Mouse (Mus musculus): Measurements from ENCODE around the gene Tspo2. TPM values are rescaled to one million over a fixed set of nuclear protein-coding genes. Genes with fewer than 3 reads are reported as not detected.

Tspo2 gene
- 2.0 and 3.1 TPM in 2 replicates for polyA plus RNA-seq (2015; fragmentation: Nextera tagmentation; extraction: Ambion mirVana)

DNA sequence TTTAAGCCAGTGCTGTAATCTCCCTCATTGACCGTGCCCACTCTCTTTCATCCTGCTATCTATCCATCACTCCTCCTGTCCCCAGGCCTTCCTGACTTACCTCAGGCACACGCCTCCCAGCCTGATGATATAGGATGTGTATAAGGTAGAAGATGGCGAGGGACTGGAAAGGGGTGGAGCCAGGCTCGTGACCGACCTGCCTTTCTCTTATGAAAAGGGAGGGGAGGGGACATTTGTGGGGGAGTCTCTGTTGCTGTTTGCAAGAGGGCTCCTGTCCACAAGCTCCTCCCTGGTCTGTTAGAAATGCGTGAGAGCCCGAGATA lies at the start of gene Tspo2:
Gene Tspo2, minus strand, starts transcription at position 170 of the 323 bp plus-strand sequence.
- WGBS, result 50% methylated on average over 7 of the region's 7 CpGs
- no peak for TF ChIP-seq CTCF (IDR thresholded peaks at IDR 0.05)
- no peak for TF ChIP-seq EP300 (IDR thresholded peaks at IDR 0.05)
- Histone ChIP-seq H3K36me3 (ENCODE audit: insufficient read depth, low read length) (no peaks in the 10 kb centered on the region), H3K4me2 (replicated peaks; ENCODE audit: low read depth, low read length) (no peak within 1 kb of the TSS), H3K4me1 (ENCODE audit: insufficient read depth, low read depth, low read length) (no peaks in the 10 kb centered on the region), H3K9me3 (ENCODE audit: low read length) (no peaks in the 10 kb centered on the region), H3K27ac (ENCODE audit: low read length) (no peak within 1 kb of the TSS), H3K9ac (replicated peaks; ENCODE audit: low read depth) (no peak within 1 kb of the TSS), H3K4me3 (ENCODE audit: low read depth, low read length) (no peak within 1 kb of the TSS), H3K27me3 (replicated peaks; ENCODE audit: insufficient read depth, low read length) (no peaks in the 10 kb centered on the region)
- DNase-seq (ENCODE audit: low spot score) (no peak), ATAC-seq (peak; percentile 19; the same call in 1 of the 2 replicates)

GRCm38 (mm10) chr17:48500846-48501445 lies 49.6 kb upstream of the Tspo2 start:
- Histone ChIP-seq H3K27ac (ENCODE audit: low read length) (no peak overlapping the region), H3K9ac (replicated peaks; ENCODE audit: low read depth) (no peak overlapping the region), H3K9me3 (ENCODE audit: low read length) (no peaks in the 10 kb centered on the region), H3K4me1 (ENCODE audit: insufficient read depth, low read depth, low read length) (no peaks in the 10 kb centered on the region), H3K27me3 (replicated peaks; ENCODE audit: insufficient read depth, low read length) (no peaks in the 10 kb centered on the region), H3K4me2 (replicated peaks; ENCODE audit: low read depth, low read length) (no peak overlapping the region), H3K36me3 (ENCODE audit: insufficient read depth, low read length) (no peaks in the 10 kb centered on the region), H3K4me3 (ENCODE audit: low read depth, low read length) (no peak overlapping the region)
- DNase-seq (ENCODE audit: low spot score), result no peak
- TF ChIP-seq CTCF (IDR thresholded peaks at IDR 0.05), result no peak
- no peak for TF ChIP-seq EP300 (IDR thresholded peaks at IDR 0.05)
- 71% methylated on average over 7 of the region's 7 CpGs for WGBS
- ATAC-seq, result no peak

GRCm38 (mm10) chr17:48497986-48498385 lies 46.7 kb upstream of the Tspo2 start:
- Histone ChIP-seq H3K9me3 (ENCODE audit: low read length) (no peaks in the 10 kb centered on the region), H3K4me1 (ENCODE audit: insufficient read depth, low read depth, low read length) (no peaks in the 10 kb centered on the region), H3K9ac (replicated peaks; ENCODE audit: low read depth) (no peak overlapping the region), H3K4me3 (ENCODE audit: low read depth, low read length) (no peak overlapping the region), H3K27me3 (replicated peaks; ENCODE audit: insufficient read depth, low read length) (no peaks in the 10 kb centered on the region), H3K27ac (ENCODE audit: low read length) (no peak overlapping the region), H3K36me3 (ENCODE audit: insufficient read depth, low read length) (no peaks in the 10 kb centered on the region), H3K4me2 (replicated peaks; ENCODE audit: low read depth, low read length) (no peak overlapping the region)
- no peak for DNase-seq (ENCODE audit: low spot score)
- TF ChIP-seq CTCF (IDR thresholded peaks at IDR 0.05) (no peak), EP300 (IDR thresholded peaks at IDR 0.05) (no peak)
- no peak for ATAC-seq
- 56% methylated on average over 3 of the region's 3 CpGs for WGBS

- no peaks in the 10 kb centered on the region for H3K4me1 ChIP-seq (ENCODE audit: insufficient read depth, low read depth, low read length)
- H3K27ac ChIP-seq (ENCODE audit: low read length), result no peak overlapping the region
- no peak overlapping the region for H3K9ac ChIP-seq (replicated peaks; ENCODE audit: low read depth)
- no peak overlapping the region for H3K4me2 ChIP-seq (replicated peaks; ENCODE audit: low read depth, low read length)
- 61% methylated on average over 8 of the region's 8 CpGs for WGBS
- TF ChIP-seq CTCF (IDR thresholded peaks at IDR 0.05), result no peak
- TF ChIP-seq EP300 (IDR thresholded peaks at IDR 0.05), result no peak
- H3K9me3 ChIP-seq (ENCODE audit: low read length), result no peaks in the 10 kb centered on the region
- no peaks in the 10 kb centered on the region for H3K36me3 ChIP-seq (ENCODE audit: insufficient read depth, low read length)
- ATAC-seq, result no peak
- H3K27me3 ChIP-seq (replicated peaks; ENCODE audit: insufficient read depth, low read length), result no peaks in the 10 kb centered on the region
- H3K4me3 ChIP-seq (ENCODE audit: low read depth, low read length), result no peak overlapping the region
- DNase-seq (ENCODE audit: low spot score), result no peak
Measured at GRCm38 (mm10) chr17:48493986-48494385, 42.7 kb upstream of the Tspo2 start.

GRCm38 (mm10) chr17:48493582-48493981 lies 42.3 kb upstream of the Tspo2 start:
- no peaks in the 10 kb centered on the region for H3K36me3 ChIP-seq (ENCODE audit: insufficient read depth, low read length)
- no peaks in the 10 kb centered on the region for H3K9me3 ChIP-seq (ENCODE audit: low read length)
- TF ChIP-seq CTCF (IDR thresholded peaks at IDR 0.05) (no peak), EP300 (IDR thresholded peaks at IDR 0.05) (no peak)
- no peak overlapping the region for H3K9ac ChIP-seq (replicated peaks; ENCODE audit: low read depth)
- no peak overlapping the region for H3K4me2 ChIP-seq (replicated peaks; ENCODE audit: low read depth, low read length)
- no peak overlapping the region for H3K27ac ChIP-seq (ENCODE audit: low read length)
- DNase-seq (ENCODE audit: low spot score) (peak; percentile 16), ATAC-seq (no peak)
- no peaks in the 10 kb centered on the region for H3K27me3 ChIP-seq (replicated peaks; ENCODE audit: insufficient read depth, low read length)
- 39% methylated on average over 7 of the region's 7 CpGs for WGBS
- H3K4me1 ChIP-seq (ENCODE audit: insufficient read depth, low read depth, low read length), result no peaks in the 10 kb centered on the region
- H3K4me3 ChIP-seq (ENCODE audit: low read depth, low read length), result no peak overlapping the region

- Histone ChIP-seq H3K9ac (replicated peaks; ENCODE audit: low read depth) (no peak overlapping the region), H3K4me1 (ENCODE audit: insufficient read depth, low read depth, low read length) (no peaks in the 10 kb centered on the region), H3K27me3 (replicated peaks; ENCODE audit: insufficient read depth, low read length) (no peaks in the 10 kb centered on the region), H3K9me3 (ENCODE audit: low read length) (no peaks in the 10 kb centered on the region), H3K4me3 (ENCODE audit: low read depth, low read length) (no peak overlapping the region), H3K36me3 (ENCODE audit: insufficient read depth, low read length) (no peaks in the 10 kb centered on the region), H3K4me2 (replicated peaks; ENCODE audit: low read depth, low read length) (no peak overlapping the region), H3K27ac (ENCODE audit: low read length) (no peak overlapping the region)
- DNase-seq (ENCODE audit: low spot score), result no peak
- TF ChIP-seq CTCF (IDR thresholded peaks at IDR 0.05), result no peak
- no peak for TF ChIP-seq EP300 (IDR thresholded peaks at IDR 0.05)
- 73% methylated on average over 8 of the region's 8 CpGs for WGBS
- no peak for ATAC-seq
Measured at GRCm38 (mm10) chr17:48492621-48493020, 41.3 kb upstream of the Tspo2 start.

- Histone ChIP-seq H3K9ac (replicated peaks; ENCODE audit: low read depth) (no peak overlapping the region), H3K27me3 (replicated peaks; ENCODE audit: insufficient read depth, low read length) (no peaks in the 10 kb centered on the region), H3K27ac (ENCODE audit: low read length) (no peak overlapping the region), H3K9me3 (ENCODE audit: low read length) (no peaks in the 10 kb centered on the region), H3K36me3 (ENCODE audit: insufficient read depth, low read length) (no peaks in the 10 kb centered on the region), H3K4me3 (ENCODE audit: low read depth, low read length) (no peak overlapping the region), H3K4me2 (replicated peaks; ENCODE audit: low read depth, low read length) (no peak overlapping the region), H3K4me1 (ENCODE audit: insufficient read depth, low read depth, low read length) (no peaks in the 10 kb centered on the region)
- ATAC-seq, result no peak
- no peak for TF ChIP-seq EP300 (IDR thresholded peaks at IDR 0.05)
- DNase-seq (ENCODE audit: low spot score), result no peak
- 89% methylated on average over 3 of the region's 3 CpGs for WGBS
Measured at GRCm38 (mm10) chr17:48489466-48489865, 38.1 kb upstream of the Tspo2 start.

Data from lung, postnatal 0 days (tissue).